In the genomic region with DNA sequence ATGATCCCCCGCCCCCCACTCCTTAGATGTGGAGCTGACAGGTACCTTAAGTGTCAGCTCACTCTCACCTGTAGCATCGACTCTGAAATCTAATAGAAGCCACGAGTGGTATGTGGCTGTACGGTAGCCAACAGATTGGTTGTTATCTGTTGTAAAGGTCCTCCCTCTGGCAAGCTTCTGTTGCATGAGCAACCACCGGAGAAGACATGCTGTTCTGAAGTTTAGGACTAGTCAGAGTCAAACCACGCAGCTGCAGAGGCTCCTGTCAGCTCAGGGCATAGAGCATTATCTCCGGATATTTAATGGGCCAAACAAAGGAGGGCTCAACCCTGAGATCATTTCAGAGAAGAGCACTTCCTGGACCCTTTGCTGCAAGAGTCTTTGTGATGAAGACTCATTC, we compare ENCODE assay signal across 27 mouse cellular contexts.
"Had no signal": no experiment of that assay in that cellular context is flagged by ENCODE, and none has a peak within 500 bp of the region (broad histone marks: within the 10 kb centered on the region; RNA-seq: fewer than 3 reads in every experiment).

No protein-coding gene starts in this region.

- DNase-seq: left cerebral cortex, postnatal 4 days; liver; liver, embryonic 13.5 days; liver, postnatal 0 days; lung, adult 18-20 months; lung, adult 2 months; lung, embryonic 14.5 days; lung, postnatal 10 days; lung, postnatal 14 days; lung, postnatal 36 days; lung, postnatal 4 days; midbrain, embryonic 14.5 days had no signal

- H3K9ac ChIP-seq: limb, embryonic 12.5 days; limb, embryonic 13.5 days; limb, embryonic 15.5 days; liver, embryonic 12.5 days; liver, embryonic 13.5 days; liver, embryonic 14.5 days; liver, embryonic 15.5 days; liver, postnatal 0 days; lung, embryonic 14.5 days; lung, embryonic 15.5 days; midbrain, embryonic 12.5 days; midbrain, embryonic 13.5 days; midbrain, embryonic 15.5 days had no signal

- H3K27ac ChIP-seq: limb, embryonic 10.5 days; limb, embryonic 12.5 days; limb, embryonic 13.5 days; limb, embryonic 15.5 days; liver, embryonic 12.5 days; liver, embryonic 13.5 days; liver, embryonic 14.5 days; liver, embryonic 15.5 days; lung, embryonic 15.5 days; macrophage; midbrain, embryonic 10.5 days; midbrain, embryonic 12.5 days; midbrain, embryonic 13.5 days; midbrain, embryonic 15.5 days had no signal

- H3K27me3 ChIP-seq: limb, embryonic 12.5 days; limb, embryonic 13.5 days; limb, embryonic 15.5 days; liver, embryonic 12.5 days; liver, embryonic 13.5 days; liver, embryonic 15.5 days; lung, embryonic 15.5 days; megakaryocyte, embryonic 14.5 days; midbrain, embryonic 12.5 days; midbrain, embryonic 13.5 days; midbrain, embryonic 15.5 days had no signal

- H3K9me3 ChIP-seq: limb, embryonic 10.5 days; limb, embryonic 12.5 days; limb, embryonic 13.5 days; limb, embryonic 15.5 days; liver, embryonic 12.5 days; liver, embryonic 13.5 days; liver, embryonic 15.5 days; lung, embryonic 15.5 days; megakaryocyte, embryonic 14.5 days; midbrain, embryonic 10.5 days; midbrain, embryonic 12.5 days; midbrain, embryonic 13.5 days; midbrain, embryonic 15.5 days had no signal

- H3K4me3 ChIP-seq: limb, embryonic 10.5 days; limb, embryonic 12.5 days; limb, embryonic 13.5 days; limb, embryonic 15.5 days; liver, embryonic 12.5 days; liver, embryonic 13.5 days; liver, embryonic 15.5 days; lung, embryonic 15.5 days; megakaryocyte, embryonic 14.5 days; midbrain, embryonic 10.5 days; midbrain, embryonic 12.5 days; midbrain, embryonic 13.5 days; midbrain, embryonic 15.5 days; myocyte had no signal

- H3K4me1 ChIP-seq: limb, embryonic 10.5 days; limb, embryonic 12.5 days; limb, embryonic 13.5 days; limb, embryonic 15.5 days; liver, embryonic 12.5 days; liver, embryonic 13.5 days; liver, embryonic 15.5 days; megakaryocyte, embryonic 14.5 days; midbrain, embryonic 10.5 days; midbrain, embryonic 12.5 days; midbrain, embryonic 13.5 days; midbrain, embryonic 15.5 days had no signal

- H3K36me3 ChIP-seq: limb, embryonic 10.5 days; limb, embryonic 12.5 days; limb, embryonic 15.5 days; liver, embryonic 12.5 days; liver, embryonic 13.5 days; liver, embryonic 15.5 days; midbrain, embryonic 10.5 days; midbrain, embryonic 12.5 days; midbrain, embryonic 13.5 days; midbrain, embryonic 15.5 days had no signal
